In genomic region chr13:54173941-54174340, GRCm38 (mm10) we compare ENCODE assay signal across 25 mouse cellular contexts. TPM values are rescaled to one million over a fixed set of nuclear protein-coding genes. Genes with fewer than 3 reads are reported as not detected.
A peak's percentile ranks its signal among the peaks of the same experiment; 100 is the strongest.
DNase-seq lines count a peak whose midpoint lies in the region; ATAC-seq and TF ChIP-seq lines count a peak whose summit lies in the region.
"Had no signal": no experiment of that assay in that cellular context is flagged by ENCODE, and none has a peak within 500 bp of the region (broad histone marks: within the 10 kb centered on the region; RNA-seq: fewer than 3 reads in every experiment).

No protein-coding gene starts in this region.

- no peak for TF ChIP-seq EP300 in MEL (IDR thresholded peaks at IDR 0.05; ENCODE audit: low read depth in 1 of 2, low read length in 2 of 2)

- H3K36me3 ChIP-seq in MEL (ENCODE audit: control insufficient read depth in 1 of 2, insufficient read depth in 2 of 2, low read length in 2 of 2), result peaks cover 0 to 12% of the 10 kb centered on the region in 2 experiments; a peak in 2 of 4 replicates
- no peaks in the 10 kb centered on the region for H3K36me3 ChIP-seq in kidney, embryonic 14.5 days (ENCODE audit: control insufficient read depth, insufficient read depth, low read length)
- H3K36me3 ChIP-seq: embryonic facial prominence, embryonic 10.5 days; embryonic facial prominence, embryonic 13.5 days; forebrain, embryonic 10.5 days; hindbrain, embryonic 12.5 days; hindbrain, embryonic 15.5 days had no signal

- H3K4me3 ChIP-seq in MEL (ENCODE audit: control insufficient read depth in 1 of 2, insufficient read depth in 1 of 2, low read depth in 2 of 2, low read length in 2 of 2), result no peak overlapping the region
- no peak overlapping the region for H3K4me3 ChIP-seq in kidney, embryonic 14.5 days (ENCODE audit: low read length)
- no peak overlapping the region for H3K4me3 ChIP-seq in gastrocnemius, adult 2 months
- H3K4me3 ChIP-seq: embryonic facial prominence, embryonic 10.5 days; embryonic facial prominence, embryonic 13.5 days; forebrain, embryonic 10.5 days; forebrain, embryonic 13.5 days; hindbrain, embryonic 12.5 days; hindbrain, embryonic 15.5 days had no signal

- H3K9ac ChIP-seq in MEL (ENCODE audit: control insufficient read depth, low read depth, low read length, poor library complexity, severe bottlenecking), result no peak overlapping the region
- H3K9ac ChIP-seq in kidney, embryonic 14.5 days (ENCODE audit: low read depth, low read length), result no peak overlapping the region
- H3K9ac ChIP-seq: embryonic facial prominence, embryonic 13.5 days; forebrain, embryonic 13.5 days; hindbrain, embryonic 12.5 days; hindbrain, embryonic 15.5 days had no signal

- no peaks in the 10 kb centered on the region for H3K79me2 ChIP-seq in MEL (ENCODE audit: control insufficient read depth, insufficient read depth, low read length, poor library complexity)

- H3K9me3 ChIP-seq in MEL (replicated peaks; ENCODE audit: insufficient read depth, low read length), result no peaks in the 10 kb centered on the region
- peaks cover 4% of the 10 kb centered on the region for H3K9me3 ChIP-seq in kidney, embryonic 14.5 days (ENCODE audit: control insufficient read depth, low read length)
- H3K9me3 ChIP-seq: forebrain, embryonic 13.5 days; hindbrain, embryonic 15.5 days had no signal

- peaks cover 2 to 24% of the 10 kb centered on the region in 2 experiments for H3K4me1 ChIP-seq in MEL (ENCODE audit: control insufficient read depth in 1 of 2, insufficient read depth in 2 of 2, low read length in 2 of 2)
- no peaks in the 10 kb centered on the region for H3K4me1 ChIP-seq in kidney, embryonic 14.5 days (ENCODE audit: control insufficient read depth, insufficient read depth, low read length)
- H3K4me1 ChIP-seq: embryonic facial prominence, embryonic 13.5 days; forebrain, embryonic 10.5 days; forebrain, embryonic 13.5 days; hindbrain, embryonic 12.5 days; hindbrain, embryonic 15.5 days had no signal

- no peak overlapping the region for H3K27ac ChIP-seq in MEL (ENCODE audit: control insufficient read depth, low read depth, low read length)
- no peak overlapping the region for H3K27ac ChIP-seq in kidney, embryonic 14.5 days (ENCODE audit: low read depth, low read length)
- H3K27ac ChIP-seq in gastrocnemius, adult 2 months, result no peak overlapping the region
- H3K27ac ChIP-seq: embryonic facial prominence, embryonic 10.5 days; embryonic facial prominence, embryonic 13.5 days; forebrain, embryonic 10.5 days; forebrain, embryonic 13.5 days; hindbrain, embryonic 12.5 days; hindbrain, embryonic 15.5 days had no signal

- H3K4me2 ChIP-seq in kidney, embryonic 14.5 days (replicated peaks; ENCODE audit: low read depth, low read length), result no peak overlapping the region
- H3K4me2 ChIP-seq: embryonic facial prominence, embryonic 13.5 days; forebrain, embryonic 13.5 days; heart, embryonic 11.5 days; hindbrain, embryonic 12.5 days; hindbrain, embryonic 15.5 days had no signal

- ATAC-seq in kidney, embryonic 14.5 days (ENCODE audit: low FRiP score, low TSS enrichment), result no peak
- ATAC-seq: forebrain, embryonic 13.5 days; forebrain, embryonic 16.5 days had no signal

- TF ChIP-seq CTCF in MEL (IDR thresholded peaks at IDR 0.05 in 2 of 3, conservative IDR thresholded peaks at IDR 0.05 in 1 of 3; ENCODE audit: control insufficient read depth in 1 of 3, insufficient read depth in 1 of 3, low read depth in 2 of 3, low read length in 3 of 3, poor library complexity in 1 of 3, severe bottlenecking in 1 of 3), result no peak
- TF ChIP-seq CTCF in gastrocnemius, adult 2 months (IDR thresholded peaks at IDR 0.05), result no peak

- 97% methylated on average over 2 of the region's 2 CpGs for WGBS in kidney, embryonic 14.5 days

- intact Hi-C loops in gastrocnemius, adult 2 months (cut with DNase I), result no loop called here

- no peaks in the 10 kb centered on the region for H3K27me3 ChIP-seq in MEL (ENCODE audit: control insufficient read depth in 1 of 2, insufficient read depth in 2 of 2, low read length in 2 of 2)
- H3K27me3 ChIP-seq in kidney, embryonic 14.5 days (ENCODE audit: control insufficient read depth, insufficient read depth, low read length), result 0 out of 2 replicates have a peak, but pooled peaks cover 2% of the 10 kb centered on the region
- H3K27me3 ChIP-seq: embryonic facial prominence, embryonic 13.5 days; forebrain, embryonic 13.5 days; hindbrain, embryonic 12.5 days; hindbrain, embryonic 15.5 days had no signal

- TF ChIP-seq POLR2A in MEL (IDR thresholded peaks at IDR 0.05; ENCODE audit: control insufficient read depth in 1 of 2, insufficient read depth in 1 of 2, low read depth in 1 of 2, low read length in 2 of 2, poor library complexity in 1 of 2), result no peak

- TF ChIP-seq RAD21 in MEL (IDR thresholded peaks at IDR 0.05; ENCODE audit: low read depth, low read length), result no peak

- DNase-seq in CD4-positive helper T cell, adult 2 months (ENCODE audit: low read depth, low spot score), result peak; percentile 50
- DNase-seq in MEL (ENCODE audit: low read depth, low spot score), result no peak
- DNase-seq in induced T-regulatory cell, adult 2 months (ENCODE audit: low read depth), result peak; percentile 32
- DNase-seq in natural killer cell, adult 2 months (ENCODE audit: low spot score in 2 of 2), result peak; percentile 30 to 47
- DNase-seq in kidney, adult 11 months, result no peak
- no peak for DNase-seq in gastrocnemius, adult 2 months
- no peak for DNase-seq in spleen, postnatal 14 days (ENCODE audit: low spot score in 2 of 2)
- DNase-seq: adrenal gland, postnatal 10 days; adrenal gland, postnatal 36 days; cerebellum, adult 11-12 months; cerebellum, adult 8-10 months; cerebellum, postnatal 10 days; cerebellum, postnatal 36 days; embryo, embryonic 11 days; gastrocnemius, postnatal 14 days; heart, adult 11 months had no signal

TF ChIP-seq in MEL, 35 proteins besides CTCF, POLR2A, EP300 and RAD21:
- TF ChIP-seq SIN3A (IDR thresholded peaks at IDR 0.05; ENCODE audit: low read length) (no peak), NRF1 (IDR thresholded peaks at IDR 0.05; ENCODE audit: insufficient read depth, low read depth, low read length, poor library complexity, severe bottlenecking) (no peak), USF2 (IDR thresholded peaks at IDR 0.05; ENCODE audit: borderline replicate concordance in 1 of 2, insufficient read depth in 1 of 2, low read depth in 1 of 2, low read length in 2 of 2) (no peak), MYB (IDR thresholded peaks at IDR 0.05; ENCODE audit: low read depth, low read length) (no peak), TBP (IDR thresholded peaks at IDR 0.05; ENCODE audit: low read depth, low read length) (no peak), POLR2AphosphoS2 (IDR thresholded peaks at IDR 0.05; ENCODE audit: low read length) (no peak), GATA1 (IDR thresholded peaks at IDR 0.05; ENCODE audit: low read depth, low read length) (no peak), JUND (IDR thresholded peaks at IDR 0.05; ENCODE audit: low read depth, low read length) (0 out of 2 replicates have a peak, but pooled peaks have one; percentile 2), TAL1 (IDR thresholded peaks at IDR 0.05; ENCODE audit: low read length) (no peak)

RNA-seq across cellular contexts. Expression of gene Hrh2, which starts 18.0 kb away (rescaled TPM):
- total RNA-seq in MEL (2012; rRNA removed), result not detected in 2 replicates
- under 1 TPM in 1 of 2 experiments, not detected in 1; 0.07 TPM for polyA plus RNA-seq in MEL (2012; ENCODE audit: insufficient read depth in 1 of 2, insufficient read length in 2 of 2, low read depth in 1 of 2, low replicate concordance in 2 of 2, missing spikeins in 1 of 2)
- 0.11 TPM in 1 of 2 replicates, not detected in the other for polyA plus RNA-seq in kidney, embryonic 14.5 days (2014; fragmentation: Nextera tagmentation; extraction: Ambion mirVana)
- total RNA-seq in gastrocnemius, adult 2 months (2021), result under 1 TPM; 0.11 to 0.15 TPM
- total RNA-seq: gastrocnemius, postnatal 14 days had no signal
- polyA plus RNA-seq: embryonic facial prominence, embryonic 10.5 days; embryonic facial prominence, embryonic 13.5 days had no signal

Comparison
In these comparisons a context has a peak if more than half of its experiments do, and no peak if none do; other contexts are left out.
1. DNase-seq: peak in CD4-positive helper T cell, adult 2 months (single experiment), induced T-regulatory cell, adult 2 months (single experiment) and natural killer cell, adult 2 months (2 of 2); none in MEL (single experiment), kidney, adult 11 months (single experiment), gastrocnemius, adult 2 months (single experiment) and spleen, postnatal 14 days (0 of 2).